Mouse (Mus musculus) midbrain, postnatal 0 days (tissue): ENCODE data around the gene Ssbp3. TPM values are rescaled to one million over a fixed set of nuclear protein-coding genes. Genes with fewer than 3 reads are reported as not detected.

Source experiments
- ATAC-seq: fragments of 200-750 bp; cut with Nextera tagmentation; 2 replicates; pipeline ENCODE4 v1.8.0; 2017; ENCODE audit warnings: moderate number of reproducible peaks, mild to moderate bottlenecking, moderate TSS enrichment, moderate library complexity; ENCODE audit not compliant: low FRiP score
- DNase-seq: peaks from one replicate; pipeline ENCODE4 v3.0.0-alpha.2; 2015; ENCODE audit warnings: low spot score
- H3K27ac ChIP-seq: fragments of 300-500 bp; sonication (generic); 2 replicates; pipeline ENCODE4 v1.5.1; 2014; ENCODE audit warnings: low read depth, mild to moderate bottlenecking, low read length, mixed read lengths
- H3K27me3 ChIP-seq: fragments of 300-500 bp; sonication (generic); 2 replicates; pipeline ENCODE4 v1.6.1; 2014; ENCODE audit warnings: low read length, control low read depth, mixed read lengths; ENCODE audit not compliant: insufficient read depth
- H3K36me3 ChIP-seq: fragments of 300-500 bp; sonication (generic); 2 replicates; pipeline ENCODE4 v1.6.1; 2014; ENCODE audit warnings: low read length, control low read depth, mixed read lengths; ENCODE audit not compliant: insufficient read depth
- H3K4me1 ChIP-seq: fragments of 300-500 bp; sonication (generic); 2 replicates; pipeline ENCODE4 v1.6.1; 2014; ENCODE audit warnings: mild to moderate bottlenecking, control low read depth, antibody characterized with exemption, low read length, mixed read lengths; ENCODE audit not compliant: insufficient read depth
- H3K4me2 ChIP-seq: fragments of 300-500 bp; sonication (generic); 2 replicates; pipeline ENCODE4 v1.6.1; 2014; ENCODE audit warnings: low read depth, mild to moderate bottlenecking, low read length, mixed read lengths; ENCODE audit not compliant: poor library complexity, severe bottlenecking
- H3K4me3 ChIP-seq: fragments of 300-500 bp; sonication (generic); 2 replicates; pipeline ENCODE4 v1.5.1; 2014; ENCODE audit warnings: low read depth, mild to moderate bottlenecking, low read length, moderate library complexity
- H3K9ac ChIP-seq: fragments of 300-500 bp; sonication (generic); replicated peaks from 2 replicates; pipeline ENCODE4 v1.6.1; 2014; ENCODE audit warnings: mild to moderate bottlenecking, low read length, moderate library complexity, mixed read lengths; ENCODE audit not compliant: poor library complexity, severe bottlenecking
- H3K9me3 ChIP-seq: fragments of 300-500 bp; sonication (generic); 2 replicates; pipeline ENCODE4 v1.6.1; 2016; ENCODE audit warnings: low read length, control low read depth
- CTCF ChIP-seq: IDR thresholded peaks from 2 replicates; pipeline ENCODE4 v1.5.1; 2016; ENCODE audit warnings: antibody characterized with exemption, mild to moderate bottlenecking
- whole genome bisulfite sequencing: fragments of 180-500 bp; shearing (Covaris S2); extraction: QIAGEN DNeasy Blood & Tissue Kit; methylation state at CpG from one replicate; pipeline ENCODE4 v1.1.7; 2014; 5-methylcytosine and 5-hydroxymethylcytosine counted together
- polyA plus RNA-seq: library from polyadenylated mRNA; unstranded; fragments of >200 nt; fragmentation: Nextera tagmentation; extraction: Ambion mirVana; gene quantifications from 2 replicates; pipeline ENCODE4 v1.2.1, GENCODE M21; 2015
- total RNA-seq: library from RNA; depleted of rRNA; stranded (reverse); fragments of >200 nt; gene quantifications from 2 replicates; pipeline ENCODE4 v1.2.3, GENCODE M21; 2014

Gene Ssbp3
- total and polyA plus RNA-seq, 2 experiments from 2014 or later, result 126 to 172 TPM

DNA sequence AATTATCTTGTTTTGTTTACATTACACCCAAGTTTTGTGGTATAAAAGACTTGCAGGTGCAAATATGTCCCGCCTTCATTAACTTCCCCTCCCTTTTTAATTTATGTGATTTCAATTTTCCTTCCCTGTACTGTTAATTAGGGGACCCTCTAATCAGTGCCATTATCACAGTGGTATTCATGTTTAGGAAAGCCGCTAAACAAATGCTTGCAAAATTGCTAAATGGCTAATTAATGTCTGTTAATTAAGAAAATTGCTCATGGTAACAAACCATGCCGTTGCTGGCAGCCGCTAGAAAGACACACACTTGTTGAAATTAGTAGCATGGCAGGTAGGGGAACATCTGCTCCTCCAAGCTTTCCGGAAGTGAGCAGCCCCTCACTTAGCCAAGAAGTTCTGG is 114.9 kb downstream of the Ssbp3 start:
- Histone ChIP-seq H3K9me3 (no peaks in the 10 kb centered on the region), H3K9ac (no peak overlapping the region), H3K27ac (no peak overlapping the region), H3K4me1 (peaks cover 8% of the 10 kb centered on the region; the same call in 1 of the 2 replicates), H3K4me2 (no peak overlapping the region), H3K36me3 (peaks cover 5% of the 10 kb centered on the region; the same call in 1 of the 2 replicates), H3K4me3 (no peak overlapping the region), H3K27me3 (no peaks in the 10 kb centered on the region)
- no peak for ATAC-seq
- TF ChIP-seq CTCF, result no peak
- WGBS, result 77% methylated on average over 5 of the region's 5 CpGs
- DNase-seq, result no peak

DNA sequence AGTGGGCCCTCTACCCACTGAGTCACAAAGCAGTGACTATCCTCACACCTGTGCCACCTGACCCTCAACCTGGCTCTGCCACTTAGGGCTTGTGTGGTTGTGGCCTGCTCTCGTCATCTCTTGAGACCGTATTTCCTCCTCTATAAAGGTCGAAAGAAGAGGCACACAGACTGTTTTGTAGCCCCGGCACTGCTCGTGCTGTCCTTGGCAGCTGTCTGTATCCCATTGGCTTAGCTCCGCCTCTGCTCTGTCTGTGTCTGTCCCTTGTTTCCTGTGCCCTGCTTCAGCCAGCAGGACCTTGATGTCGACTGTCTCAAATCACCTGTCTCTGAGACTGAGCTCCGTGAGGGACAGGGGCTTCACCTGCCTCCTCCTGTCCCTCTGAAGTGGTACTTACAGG is 116.0 kb downstream of the Ssbp3 start:
- H3K36me3 ChIP-seq, result peaks cover 11% of the 10 kb centered on the region; the same call in 1 of the 2 replicates
- H3K9me3 ChIP-seq, result no peaks in the 10 kb centered on the region
- no peak overlapping the region for H3K4me2 ChIP-seq
- no peak for ATAC-seq
- peak overlapping the region; percentile 28; the same call in 1 of the 2 replicates for H3K27ac ChIP-seq
- TF ChIP-seq CTCF, result no peak
- no peak overlapping the region for H3K4me3 ChIP-seq
- H3K9ac ChIP-seq, result no peak overlapping the region
- no peaks in the 10 kb centered on the region for H3K27me3 ChIP-seq
- WGBS, result 52% methylated on average over 8 of the region's 8 CpGs
- peaks cover 6% of the 10 kb centered on the region; the same call in 1 of the 2 replicates for H3K4me1 ChIP-seq
- DNase-seq, result no peak

DNA sequence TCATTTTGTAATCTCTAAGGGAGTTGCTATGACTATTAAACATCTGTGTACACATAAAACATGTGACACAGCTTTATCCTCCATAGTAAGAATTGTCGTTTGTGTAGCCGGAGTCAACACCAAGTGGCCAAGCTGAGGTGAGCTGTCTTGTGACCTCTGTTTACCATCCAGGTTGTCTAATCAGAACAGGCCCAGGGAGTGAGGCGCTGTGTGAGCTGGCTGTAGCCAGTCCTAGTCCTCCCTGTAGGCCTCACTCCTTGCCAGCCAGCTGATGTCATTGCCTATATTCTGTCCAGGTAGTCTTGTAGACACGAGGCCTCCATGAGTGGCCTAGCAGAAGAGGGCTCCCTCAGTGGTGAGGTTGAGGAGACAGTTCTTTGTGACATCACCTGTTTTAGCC is 125.2 kb downstream of the Ssbp3 start:
- no peak for ATAC-seq
- peaks cover 37% of the 10 kb centered on the region for H3K36me3 ChIP-seq

DNA sequence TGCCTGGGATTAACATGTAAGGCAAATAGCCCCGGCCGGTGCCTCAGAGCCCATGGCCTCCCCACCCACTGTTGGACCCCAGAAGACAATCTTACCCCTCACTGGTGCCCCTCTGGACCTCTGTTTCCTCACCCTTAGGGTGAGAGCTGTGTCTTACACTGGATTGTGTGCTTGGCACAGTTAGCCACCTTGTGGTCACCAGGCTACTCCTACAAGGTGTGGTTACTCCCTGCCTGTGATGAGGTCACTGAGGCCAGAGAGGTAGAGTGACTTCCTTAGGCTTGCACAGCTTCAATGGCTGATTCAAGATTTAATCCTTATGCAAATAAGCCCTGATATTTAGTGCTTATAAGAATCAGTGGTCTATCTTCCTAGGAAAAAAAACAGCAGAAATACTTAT is 126.5 kb downstream of the Ssbp3 start:
- no peak overlapping the region for H3K4me3 ChIP-seq
- WGBS, result 89% methylated on average over 2 of the region's 2 CpGs
- H3K9ac ChIP-seq, result no peak overlapping the region
- no peak for DNase-seq
- H3K4me2 ChIP-seq, result no peak overlapping the region
- H3K27ac ChIP-seq, result no peak overlapping the region
- H3K27me3 ChIP-seq, result no peaks in the 10 kb centered on the region
- no peaks in the 10 kb centered on the region for H3K4me1 ChIP-seq
- ATAC-seq, result no peak
- no peaks in the 10 kb centered on the region for H3K9me3 ChIP-seq
- peak; percentile 35; the same call in 1 of the 2 replicates for TF ChIP-seq CTCF
- peaks cover 44% of the 10 kb centered on the region for H3K36me3 ChIP-seq

More for the DNA sequence above, 125.2 kb downstream of the Ssbp3 start:
- Histone ChIP-seq H3K9ac (no peak overlapping the region), H3K27me3 (no peaks in the 10 kb centered on the region), H3K4me1 (no peaks in the 10 kb centered on the region), H3K4me3 (no peak overlapping the region), H3K4me2 (no peak overlapping the region), H3K9me3 (no peaks in the 10 kb centered on the region), H3K27ac (no peak overlapping the region)
- DNase-seq, result no peak
- no peak for TF ChIP-seq CTCF
- 93% methylated on average over 4 of the region's 4 CpGs for WGBS

DNA sequence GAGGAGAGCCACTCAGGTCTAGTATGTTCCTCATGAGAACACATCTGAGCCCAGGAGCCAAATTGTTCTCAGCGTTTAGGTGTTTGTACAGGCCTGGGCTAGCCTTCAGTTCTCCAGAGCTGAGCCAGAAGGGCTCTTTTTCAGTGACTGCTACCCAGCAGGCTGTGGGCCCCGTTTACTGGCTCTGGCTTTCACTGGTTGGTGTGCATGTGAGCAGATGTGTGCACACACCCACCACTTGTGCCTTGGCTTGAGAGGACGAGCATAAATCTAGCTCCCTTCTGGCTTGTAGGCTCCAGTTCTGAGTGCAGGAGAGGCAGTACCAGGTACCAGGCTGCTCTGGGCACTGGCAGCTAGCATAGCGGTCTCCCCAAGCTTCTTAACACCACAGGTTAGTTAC is 127.8 kb downstream of the Ssbp3 start:
- no peak overlapping the region for H3K9ac ChIP-seq
- H3K4me3 ChIP-seq, result no peak overlapping the region
- peaks cover 46% of the 10 kb centered on the region for H3K36me3 ChIP-seq
- no peaks in the 10 kb centered on the region for H3K9me3 ChIP-seq
- peak overlapping the region; percentile 64; the same call in 1 of the 2 replicates for H3K27ac ChIP-seq
- ATAC-seq, result no peak
- 82% methylated on average over 4 of the region's 4 CpGs for WGBS
- no peaks in the 10 kb centered on the region for H3K27me3 ChIP-seq
- no peaks in the 10 kb centered on the region for H3K4me1 ChIP-seq
- TF ChIP-seq CTCF, result no peak
- DNase-seq, result no peak
- no peak overlapping the region for H3K4me2 ChIP-seq

DNA sequence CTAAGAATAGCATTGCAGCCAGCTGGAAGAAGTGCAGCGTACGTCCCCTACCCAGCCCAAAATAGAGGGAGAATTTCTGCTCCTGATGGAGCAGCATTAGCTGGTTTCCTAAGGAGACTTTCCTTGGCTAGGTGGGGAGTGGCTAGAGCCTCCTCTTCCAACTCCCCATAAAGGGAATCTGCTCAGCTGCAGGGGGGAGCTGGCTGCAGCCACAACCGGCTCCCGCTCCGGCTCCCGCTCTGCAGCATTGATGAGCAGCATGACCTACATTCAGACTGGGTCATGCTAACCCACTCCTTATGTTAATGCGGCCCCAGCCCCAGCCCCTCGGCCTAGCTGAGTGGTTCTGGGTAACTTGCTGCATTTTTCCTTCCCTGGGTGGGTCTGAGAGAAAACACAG is 128.8 kb downstream of the Ssbp3 start:
- DNase-seq (peak; percentile 69), ATAC-seq (peak; percentile 78)
- Histone ChIP-seq H3K9ac (no peak overlapping the region), H3K9me3 (no peaks in the 10 kb centered on the region), H3K4me2 (no peak overlapping the region), H3K27me3 (no peaks in the 10 kb centered on the region), H3K36me3 (peaks cover 44% of the 10 kb centered on the region), H3K4me3 (no peak overlapping the region), H3K4me1 (no peaks in the 10 kb centered on the region), H3K27ac (peak overlapping the region; percentile 64)
- no peak for TF ChIP-seq CTCF
- 44% methylated on average over 8 of the region's 8 CpGs for WGBS
